Mouse (Mus musculus): ENCODE data around the gene Map3k12. TPM values are rescaled to one million over a fixed set of nuclear protein-coding genes. Genes with fewer than 3 reads are reported as not detected.

Map3k12 gene
- polyA plus RNA-seq, 1 experiment from 2014 or later: 35.2 TPM

- H3K9me3 ChIP-seq: no peaks in the 10 kb centered on the region
- H3K27me3 ChIP-seq (ENCODE audit: insufficient read depth, poor library complexity, severe bottlenecking): no peaks in the 10 kb centered on the region
- DNase-seq (ENCODE audit: low spot score): no peak
- H3K4me3 ChIP-seq: no peak overlapping the region
- 92% methylated on average over 9 of the region's 9 CpGs for WGBS
- H3K36me3 ChIP-seq: peaks cover 69% of the 10 kb centered on the region
- no peak overlapping the region for H3K27ac ChIP-seq
- peaks cover 25% of the 10 kb centered on the region for H3K4me1 ChIP-seq (replicated peaks)
These were observed 10.9 kb downstream of the Map3k12 start for GRCm38 (mm10) chr15:102505770-102506463.

GRCm38 (mm10) chr15:102505073-102505769 lies 11.6 kb downstream of the Map3k12 start:
- Histone ChIP-seq H3K4me3 (no peak overlapping the region), H3K9me3 (no peaks in the 10 kb centered on the region), H3K27me3 (ENCODE audit: insufficient read depth, poor library complexity, severe bottlenecking) (no peaks in the 10 kb centered on the region), H3K36me3 (peaks cover 76% of the 10 kb centered on the region), H3K27ac (no peak overlapping the region), H3K4me1 (replicated peaks) (peaks cover 18% of the 10 kb centered on the region)
- WGBS: 81% methylated on average over 12 of the region's 12 CpGs
- no peak for DNase-seq (ENCODE audit: low spot score)

GRCm38 (mm10) chr15:102503924-102504782 lies 12.7 kb downstream of the Map3k12 start:
- no peak overlapping the region for H3K27ac ChIP-seq
- H3K27me3 ChIP-seq (ENCODE audit: insufficient read depth, poor library complexity, severe bottlenecking): no peaks in the 10 kb centered on the region
- no peak overlapping the region for H3K4me3 ChIP-seq
- H3K9me3 ChIP-seq: no peaks in the 10 kb centered on the region
- peaks cover 7% of the 10 kb centered on the region; the same call in 1 of the 2 replicates for H3K4me1 ChIP-seq (replicated peaks)
- 91% methylated on average over 9 of the region's 9 CpGs for WGBS
- H3K36me3 ChIP-seq: peaks cover 87% of the 10 kb centered on the region
- no peak for DNase-seq (ENCODE audit: low spot score)

- Histone ChIP-seq H3K27me3 (ENCODE audit: insufficient read depth, poor library complexity, severe bottlenecking) (no peaks in the 10 kb centered on the region), H3K4me1 (replicated peaks) (0 out of 2 replicates have a peak, but pooled peaks cover 5% of the 10 kb centered on the region), H3K4me3 (no peak within 1 kb of the TSS), H3K9me3 (no peaks in the 10 kb centered on the region), H3K27ac (no peak within 1 kb of the TSS), H3K36me3 (peaks cover 92% of the 10 kb centered on the region)
- 92% methylated on average over 1 of the region's 1 CpGs for WGBS
- no peak for DNase-seq (ENCODE audit: low spot score)
These were observed 13.4 kb downstream of the Map3k12 start, which contains the start of gene Gm10337 for GRCm38 (mm10) chr15:102503447-102503846. Gene Gm10337 (plus strand): TSS chr15:102503722.

GRCm38 (mm10) chr15:102502254-102502840 lies 14.5 kb downstream of the Map3k12 start:
- Histone ChIP-seq H3K4me1 (replicated peaks) (0 out of 2 replicates have a peak, but pooled peaks cover 5% of the 10 kb centered on the region), H3K27me3 (ENCODE audit: insufficient read depth, poor library complexity, severe bottlenecking) (no peaks in the 10 kb centered on the region), H3K36me3 (peaks cover 96% of the 10 kb centered on the region), H3K4me3 (no peak overlapping the region), H3K9me3 (no peaks in the 10 kb centered on the region), H3K27ac (no peak overlapping the region)
- no peak for DNase-seq (ENCODE audit: low spot score)
- 86% methylated on average over 9 of the region's 9 CpGs for WGBS

- WGBS: 90% methylated on average over 19 of the region's 19 CpGs
- no peak overlapping the region for H3K4me3 ChIP-seq
- no peaks in the 10 kb centered on the region for H3K27me3 ChIP-seq (ENCODE audit: insufficient read depth, poor library complexity, severe bottlenecking)
- no peaks in the 10 kb centered on the region for H3K9me3 ChIP-seq
- H3K4me1 ChIP-seq (replicated peaks): 0 out of 2 replicates have a peak, but pooled peaks cover 5% of the 10 kb centered on the region
- no peak for DNase-seq (ENCODE audit: low spot score)
- H3K36me3 ChIP-seq: peaks cover 99% of the 10 kb centered on the region
- no peak overlapping the region for H3K27ac ChIP-seq
These were observed 15.6 kb downstream of the Map3k12 start for GRCm38 (mm10) chr15:102501084-102501814.

- H3K36me3 ChIP-seq: peaks cover 99% of the 10 kb centered on the region
- 89% methylated on average over 5 of the region's 5 CpGs for WGBS
- H3K4me1 ChIP-seq (replicated peaks): 0 out of 2 replicates have a peak, but pooled peaks cover 3% of the 10 kb centered on the region
- H3K27me3 ChIP-seq (ENCODE audit: insufficient read depth, poor library complexity, severe bottlenecking): no peaks in the 10 kb centered on the region
- no peaks in the 10 kb centered on the region for H3K9me3 ChIP-seq
- H3K27ac ChIP-seq: no peak overlapping the region
- no peak for DNase-seq (ENCODE audit: low spot score)
- no peak overlapping the region for H3K4me3 ChIP-seq
These were observed 16.4 kb downstream of the Map3k12 start for GRCm38 (mm10) chr15:102500479-102500878.

GRCm38 (mm10) chr15:102499851-102500250 lies 17.0 kb downstream of the Map3k12 start:
- Histone ChIP-seq H3K4me1 (replicated peaks) (no peaks in the 10 kb centered on the region), H3K4me3 (no peak overlapping the region), H3K27me3 (ENCODE audit: insufficient read depth, poor library complexity, severe bottlenecking) (no peaks in the 10 kb centered on the region), H3K36me3 (peaks cover 99% of the 10 kb centered on the region), H3K9me3 (no peaks in the 10 kb centered on the region), H3K27ac (no peak overlapping the region)
- 92% methylated on average over 6 of the region's 6 CpGs for WGBS
- DNase-seq (ENCODE audit: low spot score): no peak

- H3K36me3 ChIP-seq: peaks cover 99% of the 10 kb centered on the region
- H3K4me3 ChIP-seq: no peak overlapping the region
- no peaks in the 10 kb centered on the region for H3K27me3 ChIP-seq (ENCODE audit: insufficient read depth, poor library complexity, severe bottlenecking)
- 80% methylated on average over 3 of the region's 3 CpGs for WGBS
- no peak for DNase-seq (ENCODE audit: low spot score)
- no peaks in the 10 kb centered on the region for H3K4me1 ChIP-seq (replicated peaks)
- no peak overlapping the region for H3K27ac ChIP-seq
- H3K9me3 ChIP-seq: no peaks in the 10 kb centered on the region
These were observed 17.5 kb downstream of the Map3k12 start for GRCm38 (mm10) chr15:102499370-102499769.

GRCm38 (mm10) chr15:102498322-102498721 lies 18.5 kb downstream of the Map3k12 start:
- Histone ChIP-seq H3K27ac (no peak overlapping the region), H3K4me3 (no peak overlapping the region), H3K27me3 (ENCODE audit: insufficient read depth, poor library complexity, severe bottlenecking) (no peaks in the 10 kb centered on the region), H3K9me3 (no peaks in the 10 kb centered on the region), H3K36me3 (peaks cover 99% of the 10 kb centered on the region), H3K4me1 (replicated peaks) (no peaks in the 10 kb centered on the region)
- 92% methylated on average over 3 of the region's 3 CpGs for WGBS
- DNase-seq (ENCODE audit: low spot score): no peak

- peaks cover 100% of the 10 kb centered on the region for H3K36me3 ChIP-seq
- no peaks in the 10 kb centered on the region for H3K27me3 ChIP-seq (ENCODE audit: insufficient read depth, poor library complexity, severe bottlenecking)
- no peak for DNase-seq (ENCODE audit: low spot score)
- no peaks in the 10 kb centered on the region for H3K4me1 ChIP-seq (replicated peaks)
- no peak overlapping the region for H3K4me3 ChIP-seq
- no peaks in the 10 kb centered on the region for H3K9me3 ChIP-seq
- WGBS: 84% methylated on average over 1 of the region's 1 CpGs
- H3K27ac ChIP-seq: no peak overlapping the region
These were observed 29.2 kb downstream of the Map3k12 start for GRCm38 (mm10) chr15:102487664-102488063.

- no peak for DNase-seq (ENCODE audit: low spot score)
- Histone ChIP-seq H3K27ac (no peak overlapping the region), H3K9me3 (no peaks in the 10 kb centered on the region), H3K4me1 (replicated peaks) (no peaks in the 10 kb centered on the region), H3K4me3 (no peak overlapping the region), H3K36me3 (peaks cover 99% of the 10 kb centered on the region), H3K27me3 (ENCODE audit: insufficient read depth, poor library complexity, severe bottlenecking) (no peaks in the 10 kb centered on the region)
- 94% methylated on average over 12 of the region's 12 CpGs for WGBS
These were observed 31.0 kb downstream of the Map3k12 start for GRCm38 (mm10) chr15:102485853-102486252.
